Mouse (Mus musculus): ENCODE data around the gene Cdc37. TPM values are rescaled to one million over a fixed set of nuclear protein-coding genes. Genes with fewer than 3 reads are reported as not detected.

Gene Cdc37
- polyA plus RNA-seq, 1 experiment from 2014 or later = 297 TPM

- no peak overlapping the region for H3K4me2 ChIP-seq
- ATAC-seq (ENCODE audit: low FRiP score) = no peak
- 87% methylated on average over 8 of the region's 8 CpGs for WGBS
- H3K4me1 ChIP-seq (ENCODE audit: control insufficient read depth, insufficient read depth, low read length) = peaks cover 4% of the 10 kb centered on the region; the same call in 1 of the 2 replicates
- no peaks in the 10 kb centered on the region; the same call in 1 of the 2 replicates for H3K36me3 ChIP-seq (ENCODE audit: control insufficient read depth, insufficient read depth, low read length)
- H3K9ac ChIP-seq (ENCODE audit: low read length) = no peak overlapping the region
- no peak overlapping the region for H3K4me3 ChIP-seq (ENCODE audit: low read depth, low read length)
- no peak overlapping the region for H3K27ac ChIP-seq (ENCODE audit: low read depth, low read length)
- no peaks in the 10 kb centered on the region for H3K27me3 ChIP-seq (ENCODE audit: control insufficient read depth, insufficient read depth, low read length)
- no peaks in the 10 kb centered on the region for H3K9me3 ChIP-seq (ENCODE audit: control insufficient read depth, low read length)
- DNase-seq (ENCODE audit: low spot score, missing footprints) = no peak
Measured at GRCm38 (mm10) chr9:21097793-21098192, 52.0 kb downstream of the Cdc37 start.

- H3K27ac ChIP-seq (ENCODE audit: low read depth, low read length) = no peak overlapping the region
- H3K4me1 ChIP-seq (ENCODE audit: control insufficient read depth, insufficient read depth, low read length) = peaks cover 8% of the 10 kb centered on the region
- H3K36me3 ChIP-seq (ENCODE audit: control insufficient read depth, insufficient read depth, low read length) = no peaks in the 10 kb centered on the region; the same call in 1 of the 2 replicates
- ATAC-seq (ENCODE audit: low FRiP score) (no peak), DNase-seq (ENCODE audit: low spot score, missing footprints) (no peak)
- H3K9me3 ChIP-seq (ENCODE audit: control insufficient read depth, low read length) = no peaks in the 10 kb centered on the region
- no peak overlapping the region for H3K4me3 ChIP-seq (ENCODE audit: low read depth, low read length)
- H3K27me3 ChIP-seq (ENCODE audit: control insufficient read depth, insufficient read depth, low read length) = no peaks in the 10 kb centered on the region
- 84% methylated on average over 4 of the region's 4 CpGs for WGBS
- no peak overlapping the region for H3K4me2 ChIP-seq
- no peak overlapping the region for H3K9ac ChIP-seq (ENCODE audit: low read length)
Measured at GRCm38 (mm10) chr9:21095958-21096357, 53.8 kb downstream of the Cdc37 start.

DNA sequence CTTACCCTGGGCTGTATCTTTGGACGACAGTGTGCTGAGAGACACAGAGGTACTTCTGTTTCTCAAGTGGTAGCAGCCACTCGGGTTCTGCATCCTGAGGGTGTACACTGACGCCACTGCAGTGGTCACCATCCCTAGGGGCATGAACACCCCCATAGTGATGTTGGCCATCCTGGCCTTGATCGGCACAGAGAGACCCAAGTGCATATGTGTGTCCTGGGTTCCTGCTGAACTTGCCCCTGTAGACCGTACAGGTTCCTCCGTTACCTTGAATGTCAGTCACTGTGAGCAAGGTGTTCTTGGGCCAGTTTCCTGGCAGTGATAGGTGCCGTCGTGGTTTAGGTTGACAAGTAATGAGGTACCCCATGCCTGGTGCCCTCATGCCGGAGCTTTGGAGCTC lies 56.4 kb downstream of the Cdc37 start:
- Histone ChIP-seq H3K4me3 (ENCODE audit: low read depth, low read length) (no peak overlapping the region), H3K27ac (ENCODE audit: low read depth, low read length) (no peak overlapping the region), H3K27me3 (ENCODE audit: control insufficient read depth, insufficient read depth, low read length) (no peaks in the 10 kb centered on the region), H3K4me1 (ENCODE audit: control insufficient read depth, insufficient read depth, low read length) (peaks cover 12% of the 10 kb centered on the region), H3K4me2 (no peak overlapping the region), H3K9ac (ENCODE audit: low read length) (no peak overlapping the region), H3K36me3 (ENCODE audit: control insufficient read depth, insufficient read depth, low read length) (peaks cover 8% of the 10 kb centered on the region; the same call in 1 of the 2 replicates), H3K9me3 (ENCODE audit: control insufficient read depth, low read length) (no peaks in the 10 kb centered on the region)
- 93% methylated on average over 9 of the region's 9 CpGs for WGBS
- DNase-seq (ENCODE audit: low spot score, missing footprints) = no peak
- ATAC-seq (ENCODE audit: low FRiP score) = no peak

GRCm38 (mm10) chr9:21091707-21092320 lies 58.0 kb downstream of the Cdc37 start, which contains the start of the genes Gm38431 and Raver1:
Gm38431 (minus strand) TSS chr9:21091997.
Raver1 (minus strand) TSS chr9:21092008.
- no peaks in the 10 kb centered on the region for H3K9me3 ChIP-seq (ENCODE audit: control insufficient read depth, low read length)
- H3K4me3 ChIP-seq (ENCODE audit: low read depth, low read length) = peak within 1 kb of the TSS; percentile 76
- H3K27ac ChIP-seq (ENCODE audit: low read depth, low read length) = peak within 1 kb of the TSS; percentile 71
- H3K36me3 ChIP-seq (ENCODE audit: control insufficient read depth, insufficient read depth, low read length) = peaks cover 11% of the 10 kb centered on the region; the same call in 1 of the 2 replicates
- peak within 1 kb of the TSS; percentile 89 for H3K4me2 ChIP-seq
- H3K9ac ChIP-seq (ENCODE audit: low read length) = peak within 1 kb of the TSS; percentile 89
- H3K4me1 ChIP-seq (ENCODE audit: control insufficient read depth, insufficient read depth, low read length) = peaks cover 12% of the 10 kb centered on the region
- under 1% methylated on average over 54 of the region's 54 CpGs for WGBS
- DNase-seq (ENCODE audit: low spot score, missing footprints) (peak; percentile 99), ATAC-seq (ENCODE audit: low FRiP score) (peak; percentile 100)
- no peaks in the 10 kb centered on the region for H3K27me3 ChIP-seq (ENCODE audit: control insufficient read depth, insufficient read depth, low read length)

DNA sequence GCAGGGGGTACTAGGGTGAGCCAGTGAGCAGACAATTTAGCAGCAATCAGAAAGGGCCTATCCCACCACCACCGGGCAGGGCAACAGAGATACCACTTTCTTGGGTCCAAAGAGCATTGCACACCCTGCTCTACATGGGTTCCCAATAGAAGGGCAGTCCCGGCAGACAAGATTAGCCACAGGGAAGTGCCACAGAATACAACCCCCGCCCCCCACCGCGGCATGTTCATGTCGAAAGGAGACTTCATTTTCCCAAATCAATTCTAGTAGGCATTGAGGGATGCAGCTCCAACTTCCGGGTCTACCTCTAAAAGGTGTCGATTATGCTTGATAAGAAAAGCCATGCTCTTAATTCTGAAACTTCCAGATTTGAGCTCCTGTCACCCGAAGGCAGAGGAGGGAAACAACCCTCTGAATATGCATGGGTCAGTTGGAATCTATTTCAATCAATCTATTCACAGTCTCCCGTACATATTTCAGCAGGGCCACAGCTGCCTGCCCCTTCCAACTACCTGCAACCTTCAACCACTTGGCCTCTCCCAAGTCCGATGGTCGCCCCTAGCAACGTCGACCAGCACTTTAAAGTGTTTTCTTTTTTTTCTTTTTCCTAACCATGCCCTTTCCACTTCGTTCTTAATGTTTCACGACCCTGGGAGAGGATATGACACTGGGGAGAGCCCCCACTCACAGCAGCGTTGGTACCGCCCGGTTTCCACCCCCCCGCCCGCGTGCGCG lies 58.6 kb downstream of the Cdc37 start:
- peak overlapping the region; percentile 89 for H3K4me2 ChIP-seq
- H3K4me1 ChIP-seq (ENCODE audit: control insufficient read depth, insufficient read depth, low read length) = peaks cover 12% of the 10 kb centered on the region
- H3K9me3 ChIP-seq (ENCODE audit: control insufficient read depth, low read length) = no peaks in the 10 kb centered on the region
- H3K27ac ChIP-seq (ENCODE audit: low read depth, low read length) = peak overlapping the region; percentile 71
- DNase-seq (ENCODE audit: low spot score, missing footprints) = peak; percentile 88
- 3% methylated on average over 24 of the region's 24 CpGs for WGBS
- peak overlapping the region; percentile 89 for H3K9ac ChIP-seq (ENCODE audit: low read length)
- H3K4me3 ChIP-seq (ENCODE audit: low read depth, low read length) = peak overlapping the region; percentile 76
- H3K36me3 ChIP-seq (ENCODE audit: control insufficient read depth, insufficient read depth, low read length) = peaks cover 15% of the 10 kb centered on the region; the same call in 1 of the 2 replicates
- H3K27me3 ChIP-seq (ENCODE audit: control insufficient read depth, insufficient read depth, low read length) = no peaks in the 10 kb centered on the region
- peak; percentile 26 for ATAC-seq (ENCODE audit: low FRiP score)

- peak overlapping the region; percentile 76 for H3K4me3 ChIP-seq (ENCODE audit: low read depth, low read length)
- no peak overlapping the region for H3K27ac ChIP-seq (ENCODE audit: low read depth, low read length)
- peaks cover 21% of the 10 kb centered on the region; the same call in 1 of the 2 replicates for H3K36me3 ChIP-seq (ENCODE audit: control insufficient read depth, insufficient read depth, low read length)
Measured at GRCm38 (mm10) chr9:21090537-21090936, 59.2 kb downstream of the Cdc37 start.

GRCm38 (mm10) chr9:21083324-21083723 lies 66.5 kb downstream of the Cdc37 start:
- Histone ChIP-seq H3K9me3 (ENCODE audit: control insufficient read depth, low read length) (no peaks in the 10 kb centered on the region), H3K36me3 (ENCODE audit: control insufficient read depth, insufficient read depth, low read length) (peaks cover 63% of the 10 kb centered on the region), H3K4me1 (ENCODE audit: control insufficient read depth, insufficient read depth, low read length) (no peaks in the 10 kb centered on the region), H3K4me3 (ENCODE audit: low read depth, low read length) (no peak overlapping the region), H3K27ac (ENCODE audit: low read depth, low read length) (no peak overlapping the region), H3K9ac (ENCODE audit: low read length) (no peak overlapping the region), H3K4me2 (no peak overlapping the region), H3K27me3 (ENCODE audit: control insufficient read depth, insufficient read depth, low read length) (no peaks in the 10 kb centered on the region)
- WGBS = 82% methylated on average over 3 of the region's 3 CpGs
- DNase-seq (ENCODE audit: low spot score, missing footprints) = no peak
- no peak for ATAC-seq (ENCODE audit: low FRiP score)

More at GRCm38 (mm10) chr9:21090537-21090936, 59.2 kb downstream of the Cdc37 start:
- Histone ChIP-seq H3K4me1 (ENCODE audit: control insufficient read depth, insufficient read depth, low read length) (peaks cover 12% of the 10 kb centered on the region), H3K9me3 (ENCODE audit: control insufficient read depth, low read length) (no peaks in the 10 kb centered on the region), H3K9ac (ENCODE audit: low read length) (peak overlapping the region; percentile 89), H3K27me3 (ENCODE audit: control insufficient read depth, insufficient read depth, low read length) (no peaks in the 10 kb centered on the region), H3K4me2 (peak overlapping the region; percentile 89)
- ATAC-seq (ENCODE audit: low FRiP score) = no peak
- 97% methylated on average over 1 of the region's 1 CpGs for WGBS
- no peak for DNase-seq (ENCODE audit: low spot score, missing footprints)

Measured in midbrain, embryonic 11.5 days (tissue).